Mouse (Mus musculus) midbrain, embryonic 16.5 days (tissue): ENCODE measurements around the gene Dnajb14. TPM values are rescaled to one million over a fixed set of nuclear protein-coding genes. Genes with fewer than 3 reads are reported as not detected.
A peak's percentile ranks its signal among the peaks of the same experiment; 100 is the strongest.
"Not testable (repeated sequence)": the region's sequence is repeated elsewhere in the genome, so short reads cannot be mapped to it uniquely, and the experiment has no call there.

ENCODE experiments used
- ATAC-seq: fragments of 200-750 bp; cut with Nextera tagmentation; 2 replicates; pipeline ENCODE4 v1.8.0; 2017; ENCODE audit warnings: moderate TSS enrichment
- H3K27ac ChIP-seq: fragments of 300-500 bp; sonication (generic); 2 replicates; pipeline ENCODE4 v1.5.1; 2014; ENCODE audit warnings: mild to moderate bottlenecking, low read length, mixed read lengths
- H3K27me3 ChIP-seq: fragments of 300-500 bp; sonication (generic); 2 replicates; pipeline ENCODE4 v1.6.1; 2014; ENCODE audit warnings: low read depth, low read length, mixed read lengths; ENCODE audit not compliant: control insufficient read depth, insufficient read depth
- H3K36me3 ChIP-seq: fragments of 300-500 bp; sonication (generic); 2 replicates; pipeline ENCODE4 v1.6.1; 2014; ENCODE audit warnings: mild to moderate bottlenecking, low read length, moderate library complexity, mixed read lengths; ENCODE audit not compliant: control insufficient read depth, insufficient read depth
- H3K4me1 ChIP-seq: fragments of 300-500 bp; sonication (generic); 2 replicates; pipeline ENCODE4 v1.6.1; 2014; ENCODE audit warnings: mild to moderate bottlenecking, low read length, mixed read lengths; ENCODE audit not compliant: control insufficient read depth, insufficient read depth
- H3K4me2 ChIP-seq: fragments of 300-500 bp; sonication (generic); 2 replicates; pipeline ENCODE4 v1.6.1; 2014; ENCODE audit warnings: mild to moderate bottlenecking, low read length, mixed read lengths
- H3K4me3 ChIP-seq: fragments of 300-500 bp; sonication (generic); 2 replicates; pipeline ENCODE4 v1.5.1; 2014; ENCODE audit warnings: low read depth, mild to moderate bottlenecking, low read length, moderate library complexity, mixed read lengths
- H3K9ac ChIP-seq: fragments of 300-500 bp; sonication (generic); 2 replicates; pipeline ENCODE4 v1.6.1; 2014; ENCODE audit warnings: low read depth, low read length, mixed read lengths
- H3K9me3 ChIP-seq: fragments of 300-500 bp; sonication (generic); replicated peaks from 2 replicates; pipeline ENCODE4 v1.6.1; 2014; ENCODE audit warnings: mild to moderate bottlenecking, low read length, mixed read lengths; ENCODE audit not compliant: control insufficient read depth, poor library complexity, severe bottlenecking
- WGBS: fragments of 180-500 bp; shearing (Covaris S2); extraction: QIAGEN DNeasy Blood & Tissue Kit; methylation state at CpG from one replicate; pipeline ENCODE4 v1.1.7; 2014; 5-methylcytosine and 5-hydroxymethylcytosine counted together
- polyA plus RNA-seq: library from polyadenylated mRNA; unstranded; fragments of >200 nt; fragmentation: Nextera tagmentation; extraction: Ambion mirVana; gene quantifications from 2 replicates; pipeline ENCODE4 v1.2.1, GENCODE M21; 2015

The Dnajb14 gene
- polyA plus RNA-seq, 1 experiment from 2014 or later: 14.3 TPM

DNA sequence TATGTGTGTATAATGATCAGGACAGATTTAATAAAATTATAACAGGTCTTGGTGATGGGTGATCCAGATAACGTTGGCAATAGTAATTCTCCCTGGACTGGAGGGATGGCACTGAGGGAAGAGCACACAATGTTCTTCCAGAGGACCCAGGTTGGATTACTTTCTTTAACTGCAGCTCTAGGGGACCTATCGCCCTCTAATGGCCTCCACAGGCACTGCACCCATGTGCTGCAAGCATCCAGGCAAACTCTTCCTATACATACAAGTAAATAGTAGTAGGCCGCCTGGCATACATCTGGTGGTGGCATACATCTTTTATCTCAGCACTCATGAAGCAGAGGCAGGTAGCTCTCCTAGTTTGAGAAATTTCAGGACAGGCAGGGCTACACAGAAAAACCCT is 27.7 kb downstream of the Dnajb14 start:
- Histone ChIP-seq H3K27me3 (no peaks in the 10 kb centered on the region), H3K27ac (no peak overlapping the region), H3K4me2 (no peak overlapping the region), H3K4me3 (no peak overlapping the region), H3K9ac (no peak overlapping the region), H3K36me3 (peaks cover 24% of the 10 kb centered on the region), H3K9me3 (no peaks in the 10 kb centered on the region), H3K4me1 (no peaks in the 10 kb centered on the region)
- ATAC-seq: no peak
- 89% methylated on average over 3 of the region's 3 CpGs for WGBS

DNA sequence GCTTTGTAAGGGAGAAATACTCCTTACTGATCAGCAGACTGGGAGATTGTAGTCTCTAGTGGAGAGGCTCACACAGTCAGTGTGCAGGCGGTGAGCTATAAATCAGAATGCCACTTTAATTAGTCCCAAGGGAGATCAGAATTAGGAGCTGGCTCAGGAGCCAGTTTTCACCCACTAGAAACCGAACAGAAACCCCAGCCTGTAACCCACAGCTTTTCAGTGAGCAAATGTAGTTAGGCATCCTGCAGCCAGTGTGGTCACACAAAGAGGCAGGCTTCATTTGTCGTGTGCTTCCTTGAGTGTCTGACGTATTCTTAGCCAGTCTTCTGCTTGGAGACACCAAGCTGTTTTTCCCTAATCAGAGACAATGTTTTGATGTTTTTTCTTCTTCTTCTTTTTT is 28.9 kb downstream of the Dnajb14 start:
- Histone ChIP-seq H3K27me3 (no peaks in the 10 kb centered on the region), H3K36me3 (peaks cover 24% of the 10 kb centered on the region), H3K4me1 (no peaks in the 10 kb centered on the region), H3K9ac (no peak overlapping the region), H3K4me2 (no peak overlapping the region), H3K27ac (no peak overlapping the region), H3K9me3 (no peaks in the 10 kb centered on the region), H3K4me3 (no peak overlapping the region)
- no peak for ATAC-seq
- 83% methylated on average over 4 of the region's 4 CpGs for WGBS

DNA sequence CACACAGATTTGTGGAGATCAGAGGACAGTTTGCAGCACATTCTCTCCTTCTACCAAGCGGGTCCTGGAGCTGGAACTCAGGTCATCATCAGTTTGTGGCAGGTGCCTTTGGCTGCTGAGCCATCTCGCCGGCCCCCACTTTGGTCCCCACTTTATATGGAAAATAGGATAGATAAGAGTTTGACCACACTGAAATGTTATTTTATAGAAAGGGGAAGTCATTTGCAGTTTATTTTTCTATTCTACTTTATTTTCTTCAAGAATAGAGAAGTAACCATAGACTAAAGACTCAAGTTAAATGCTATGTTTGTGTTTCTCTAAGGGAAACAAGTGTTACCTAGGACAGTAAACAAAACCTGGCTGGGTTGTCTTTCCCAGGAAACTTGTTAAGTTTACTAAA is 29.4 kb downstream of the Dnajb14 start:
- H3K9ac ChIP-seq: no peak overlapping the region
- H3K36me3 ChIP-seq: peaks cover 24% of the 10 kb centered on the region
- no peaks in the 10 kb centered on the region for H3K9me3 ChIP-seq
- no peak for ATAC-seq
- WGBS: 97% methylated on average over 3 of the region's 3 CpGs
- no peak overlapping the region for H3K4me3 ChIP-seq
- no peaks in the 10 kb centered on the region for H3K27me3 ChIP-seq
- no peak overlapping the region for H3K27ac ChIP-seq
- H3K4me1 ChIP-seq: no peaks in the 10 kb centered on the region
- H3K4me2 ChIP-seq: no peak overlapping the region

DNA sequence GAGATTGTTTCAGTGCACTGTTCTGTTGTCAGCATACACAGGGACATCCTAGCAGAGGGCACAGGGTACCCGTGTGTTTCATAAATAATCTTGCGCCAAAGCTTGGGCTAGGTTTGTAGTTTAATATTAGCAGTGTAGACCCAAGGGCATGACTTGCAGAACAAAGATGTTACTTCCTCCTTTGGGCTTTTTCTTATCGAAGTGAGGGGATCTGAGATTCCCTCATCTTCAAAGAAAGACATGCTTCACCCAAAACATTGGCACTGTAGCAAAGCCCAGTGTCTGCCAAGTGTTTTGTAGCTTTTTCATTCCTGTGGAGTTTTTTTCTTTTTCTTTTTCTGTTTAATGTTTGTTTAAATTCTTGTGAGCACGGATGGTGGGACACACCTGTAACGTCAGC is 30.2 kb downstream of the Dnajb14 start:
- WGBS: 85% methylated on average over 5 of the region's 5 CpGs
- no peaks in the 10 kb centered on the region for H3K4me1 ChIP-seq
- no peaks in the 10 kb centered on the region for H3K9me3 ChIP-seq
- H3K27me3 ChIP-seq: no peaks in the 10 kb centered on the region
- H3K4me3 ChIP-seq: no peak overlapping the region
- ATAC-seq: no peak
- H3K4me2 ChIP-seq: no peak overlapping the region
- no peak overlapping the region for H3K9ac ChIP-seq
- H3K27ac ChIP-seq: no peak overlapping the region
- H3K36me3 ChIP-seq: peaks cover 26% of the 10 kb centered on the region

DNA sequence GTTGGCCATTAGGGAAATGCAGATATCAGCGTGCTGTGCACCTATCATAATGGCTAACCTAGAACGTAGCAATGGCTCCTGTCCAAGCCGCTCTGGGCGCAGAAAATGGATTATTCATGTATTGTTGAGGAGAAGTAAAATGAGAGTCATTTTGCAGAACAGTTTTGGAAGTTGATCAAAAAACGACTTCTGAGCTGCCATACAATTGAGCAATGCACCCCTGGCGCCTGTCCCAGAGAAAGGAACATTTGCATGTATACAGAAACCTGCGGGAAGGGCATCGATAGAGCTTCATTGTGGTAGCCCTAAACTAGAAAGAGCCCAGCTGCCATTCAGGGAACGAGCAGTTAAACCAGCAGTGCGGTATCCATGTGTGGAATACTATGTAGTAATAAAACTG is 32.7 kb downstream of the Dnajb14 start:
- 68% methylated on average over 10 of the region's 10 CpGs for WGBS
- no peaks in the 10 kb centered on the region for H3K4me1 ChIP-seq
- H3K4me3 ChIP-seq: no peak overlapping the region
- no peak overlapping the region for H3K27ac ChIP-seq
- no peak overlapping the region for H3K9ac ChIP-seq
- peaks cover 26% of the 10 kb centered on the region for H3K36me3 ChIP-seq
- no peak overlapping the region for H3K4me2 ChIP-seq
- H3K27me3 ChIP-seq: no peaks in the 10 kb centered on the region
- ATAC-seq: no peak
- no peaks in the 10 kb centered on the region for H3K9me3 ChIP-seq

DNA sequence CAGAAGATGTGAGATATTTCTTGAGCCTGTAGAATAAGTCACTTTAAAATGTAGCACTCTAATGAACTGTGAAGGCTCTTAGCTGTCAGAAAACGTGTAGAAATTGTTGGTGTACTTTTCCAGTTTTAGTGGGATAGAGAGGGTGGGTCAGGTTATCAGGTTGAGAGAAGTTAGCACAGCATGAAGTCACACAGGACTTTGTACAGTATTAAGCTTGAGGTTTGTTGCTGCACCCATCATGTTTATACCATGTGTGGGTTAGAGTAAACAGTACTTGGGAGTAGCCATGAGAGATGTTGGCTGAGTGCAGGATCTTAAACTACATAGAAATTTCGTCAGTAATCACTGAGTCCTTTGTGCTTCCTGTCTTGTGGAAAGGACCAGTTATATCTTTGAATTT is 45.6 kb downstream of the Dnajb14 start:
- no peak for ATAC-seq
- no peaks in the 10 kb centered on the region for H3K27me3 ChIP-seq
- H3K9me3 ChIP-seq: no peaks in the 10 kb centered on the region
- H3K27ac ChIP-seq: no peak overlapping the region
- H3K9ac ChIP-seq: no peak overlapping the region
- no peaks in the 10 kb centered on the region for H3K36me3 ChIP-seq
- H3K4me1 ChIP-seq: peaks cover 9% of the 10 kb centered on the region
- H3K4me2 ChIP-seq: no peak overlapping the region
- no peak overlapping the region for H3K4me3 ChIP-seq
- 72% methylated on average over 2 of the region's 2 CpGs for WGBS

DNA sequence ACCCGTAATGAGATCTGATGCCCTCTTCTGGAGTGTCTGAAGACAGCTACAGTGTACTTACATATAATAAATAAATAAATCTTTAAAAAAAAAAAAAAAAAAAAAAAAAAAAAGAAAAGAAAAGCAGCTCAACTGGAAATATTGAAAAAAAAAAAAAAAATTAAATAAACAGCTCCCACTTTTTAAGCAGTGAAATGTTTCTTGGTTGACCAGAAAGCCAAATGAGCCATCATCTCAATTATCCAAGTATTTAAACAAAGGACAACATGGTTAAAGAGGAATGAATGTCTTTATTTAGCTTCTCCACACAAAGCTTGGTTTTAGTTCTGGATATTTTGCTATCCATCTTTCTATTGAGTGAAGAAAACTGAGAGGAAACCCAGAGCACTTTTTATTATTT is 47.1 kb downstream of the Dnajb14 start:
- H3K4me2 ChIP-seq, H3K27me3 ChIP-seq, H3K36me3 ChIP-seq, H3K27ac ChIP-seq, H3K9ac ChIP-seq, H3K4me3 ChIP-seq, H3K9me3 ChIP-seq, ATAC-seq: not testable (repeated sequence)
- no CpG with 5 or more reads among the region's 1 CpGs for WGBS
- H3K4me1 ChIP-seq: peaks cover 16% of the 10 kb centered on the region

DNA sequence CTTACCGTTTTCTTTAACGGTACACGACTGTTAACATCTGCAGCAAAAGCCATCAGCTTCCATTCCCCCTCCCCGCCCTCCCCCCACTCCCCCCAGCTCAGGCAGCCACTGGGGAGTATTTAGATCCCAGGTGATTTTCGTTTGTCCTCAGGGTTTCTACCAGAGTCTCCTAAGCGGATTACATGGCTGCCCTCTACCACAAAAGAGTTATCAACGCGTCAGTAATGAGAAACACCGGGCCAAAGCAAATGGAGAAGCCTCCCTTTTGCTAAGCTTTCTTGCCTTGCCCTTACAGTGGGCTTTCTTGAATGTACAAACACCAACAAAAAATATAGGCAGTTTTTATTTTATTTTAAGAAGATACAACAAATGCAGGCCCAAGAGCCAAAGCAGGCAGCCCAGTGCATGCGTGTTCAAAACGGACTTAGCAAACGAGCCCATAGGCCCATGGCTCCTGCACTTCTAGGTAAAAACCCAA is 50.3 kb downstream of the Dnajb14 start:
- peak overlapping the region; percentile 80 for H3K4me2 ChIP-seq
- H3K4me3 ChIP-seq: peak overlapping the region; percentile 91
- no peaks in the 10 kb centered on the region for H3K27me3 ChIP-seq
- peak overlapping the region; percentile 90 for H3K27ac ChIP-seq
- 5% methylated on average over 12 of the region's 12 CpGs for WGBS
- peak overlapping the region; percentile 86 for H3K9ac ChIP-seq
- ATAC-seq: peak; percentile 80
- H3K9me3 ChIP-seq: no peaks in the 10 kb centered on the region
- H3K36me3 ChIP-seq: peaks cover 5% of the 10 kb centered on the region; the same call in 1 of the 2 replicates
- peaks cover 24% of the 10 kb centered on the region for H3K4me1 ChIP-seq

DNA sequence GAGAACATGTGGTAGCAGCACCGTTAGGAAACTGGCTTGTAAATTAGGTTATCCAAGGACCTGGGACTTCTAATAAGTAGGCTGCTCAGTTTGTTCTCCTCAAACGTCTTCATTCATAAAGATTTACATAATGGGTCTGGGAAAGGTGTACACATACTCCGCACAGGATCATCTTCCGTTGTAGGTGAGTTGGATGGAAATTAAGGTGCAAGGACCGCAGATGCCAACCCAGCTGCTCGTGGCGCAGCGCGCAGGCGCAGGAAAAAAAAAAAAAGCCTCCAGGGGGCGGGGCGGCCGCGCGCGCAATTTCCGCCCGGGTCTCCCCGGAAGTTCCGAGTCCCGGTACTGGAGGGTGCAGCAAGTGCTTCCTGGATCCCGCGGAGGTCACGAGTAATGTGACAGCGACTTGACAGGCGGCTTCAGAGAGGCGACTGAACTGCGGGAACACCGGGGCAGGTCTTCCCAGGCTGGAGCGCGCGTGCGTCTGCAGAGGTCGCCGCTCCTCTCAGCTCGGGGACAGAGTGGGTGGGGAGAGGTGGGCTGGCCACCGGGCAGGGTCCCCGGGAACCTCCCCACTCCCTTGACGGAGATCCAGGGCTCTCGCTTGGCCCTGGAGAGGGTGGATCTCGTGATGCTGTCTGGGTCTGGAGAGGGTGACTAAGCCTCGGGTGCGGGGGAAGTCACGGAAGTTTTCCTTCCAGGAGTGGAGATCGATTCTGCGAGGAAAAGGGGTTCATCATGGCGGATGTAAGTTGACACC is 50.9 kb downstream of the Dnajb14 start, which contains the start of gene Lamtor3:
Gene Lamtor3 (plus strand): TSS at position 335 of the 760 bp plus-strand sequence.
- under 1% methylated on average over 47 of the region's 47 CpGs for WGBS
- H3K9me3 ChIP-seq: no peaks in the 10 kb centered on the region

More for the DNA sequence above, 50.9 kb downstream of the Dnajb14 start, which contains the start of gene Lamtor3:
- H3K9ac ChIP-seq: peak within 1 kb of the TSS; percentile 86
- peak; percentile 95 for ATAC-seq
- peak within 1 kb of the TSS; percentile 91 for H3K4me3 ChIP-seq
- H3K4me1 ChIP-seq: peaks cover 24% of the 10 kb centered on the region
- peak within 1 kb of the TSS; percentile 92 for H3K4me2 ChIP-seq
- H3K36me3 ChIP-seq: peaks cover 5% of the 10 kb centered on the region; the same call in 1 of the 2 replicates
- H3K27ac ChIP-seq: peak within 1 kb of the TSS; percentile 90
- H3K27me3 ChIP-seq: no peaks in the 10 kb centered on the region
